Mouse (Mus musculus) lung, embryonic 16.5 days (tissue): ENCODE data around the gene Zfp467. TPM values are rescaled to one million over a fixed set of nuclear protein-coding genes. Genes with fewer than 3 reads are reported as not detected.

Source experiments
- ATAC-seq: fragments of 200-750 bp; cut with Nextera tagmentation; 2 replicates; pipeline ENCODE4 v1.8.0; 2017; ENCODE audit warnings: low read depth, mild to moderate bottlenecking, moderate library complexity
- H3K27ac ChIP-seq: fragments of 300-500 bp; sonication (generic); 2 replicates; pipeline ENCODE4 v1.5.1; 2014; ENCODE audit warnings: mild to moderate bottlenecking, control low read depth, low read length
- H3K27me3 ChIP-seq: fragments of 300-500 bp; sonication (generic); 2 replicates; pipeline ENCODE4 v1.6.1; 2014; ENCODE audit warnings: low read depth, low read length, mixed read lengths; ENCODE audit not compliant: control insufficient read depth, insufficient read depth
- H3K36me3 ChIP-seq: fragments of 300-500 bp; sonication (generic); 2 replicates; pipeline ENCODE4 v1.6.1; 2014; ENCODE audit warnings: low read length; ENCODE audit not compliant: control insufficient read depth, insufficient read depth
- H3K4me1 ChIP-seq: fragments of 300-500 bp; sonication (generic); replicated peaks from 2 replicates; pipeline ENCODE4 v1.6.1; 2014; ENCODE audit warnings: low read length, mixed read lengths; ENCODE audit not compliant: control insufficient read depth, insufficient read depth
- H3K4me2 ChIP-seq: fragments of 300-500 bp; sonication (generic); 2 replicates; pipeline ENCODE4 v1.6.1; 2014; ENCODE audit warnings: low read depth, low read length, control low read depth
- H3K4me3 ChIP-seq: fragments of 300-500 bp; sonication (generic); 2 replicates; pipeline ENCODE4 v1.5.1; 2014; ENCODE audit warnings: mild to moderate bottlenecking, low read length, control low read depth
- H3K9ac ChIP-seq: fragments of 300-500 bp; sonication (generic); 2 replicates; pipeline ENCODE4 v1.6.1; 2014; ENCODE audit warnings: low read length, control low read depth
- H3K9me3 ChIP-seq: fragments of 300-500 bp; sonication (generic); 2 replicates; pipeline ENCODE4 v1.6.1; 2016; ENCODE audit warnings: low read length; ENCODE audit not compliant: control insufficient read depth
- WGBS: fragments of 180-500 bp; shearing (Covaris S2); extraction: QIAGEN DNeasy Blood & Tissue Kit; methylation state at CpG from one replicate; pipeline ENCODE4 v1.1.7; 2014; 5-methylcytosine and 5-hydroxymethylcytosine counted together
- microRNA-seq: library from miRNA; unstranded; fragments of <30 nt; microRNA quantifications from one replicate; pipeline ENCODE4, GENCODE M21; 2016
- polyA plus RNA-seq: library from polyadenylated mRNA; unstranded; fragments of >200 nt; fragmentation: Nextera tagmentation; extraction: Ambion mirVana; gene quantifications from 2 replicates; pipeline ENCODE4 v1.2.1, GENCODE M21; 2015

Zfp467 gene
- polyA plus RNA-seq, 1 experiment from 2014 or later: 21.0 TPM

- H3K9me3 ChIP-seq: no peaks in the 10 kb centered on the region
- no peak overlapping the region for H3K9ac ChIP-seq
- 91% methylated on average over 5 of the region's 5 CpGs for WGBS
- no peak overlapping the region for H3K4me3 ChIP-seq
- no peak overlapping the region for H3K4me2 ChIP-seq
- no peak overlapping the region for H3K27ac ChIP-seq
- H3K27me3 ChIP-seq: no peaks in the 10 kb centered on the region
- peaks cover 13% of the 10 kb centered on the region for H3K4me1 ChIP-seq
- ATAC-seq: no peak
- H3K36me3 ChIP-seq: peaks cover 4% of the 10 kb centered on the region
Measured at GRCm38 (mm10) chr6:48399906-48400305, 45.7 kb downstream of the Zfp467 start.

- H3K4me3 ChIP-seq: no peak overlapping the region
- H3K4me2 ChIP-seq: no peak overlapping the region
- 64% methylated on average over 4 of the region's 4 CpGs for WGBS
- peaks cover 13% of the 10 kb centered on the region for H3K4me1 ChIP-seq
- H3K9me3 ChIP-seq: no peaks in the 10 kb centered on the region
- H3K9ac ChIP-seq: no peak overlapping the region
- no peak for ATAC-seq
- H3K36me3 ChIP-seq: no peaks in the 10 kb centered on the region
- H3K27me3 ChIP-seq: no peaks in the 10 kb centered on the region
- no peak overlapping the region for H3K27ac ChIP-seq
Measured at GRCm38 (mm10) chr6:48397336-48397735, 48.3 kb downstream of the Zfp467 start.

DNA sequence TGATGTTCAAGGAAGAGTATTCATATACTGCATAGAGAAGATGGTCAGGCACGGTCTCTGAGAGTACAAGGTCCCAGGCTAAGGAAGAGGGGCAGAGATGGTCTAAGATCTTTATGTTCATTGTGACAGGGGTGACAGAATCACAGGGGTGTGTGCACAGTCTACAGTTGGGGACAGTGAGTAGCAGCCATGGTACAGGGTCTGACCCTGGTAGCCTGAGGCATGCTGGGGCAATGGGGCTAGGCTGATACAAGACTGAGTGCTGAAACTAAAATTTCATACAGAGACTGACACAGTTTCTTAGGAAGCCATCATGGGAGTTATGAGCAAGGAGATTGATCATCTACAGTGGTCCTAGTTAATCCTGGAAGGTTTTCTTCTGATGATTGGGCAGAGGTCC is 48.9 kb downstream of the Zfp467 start:
- H3K4me3 ChIP-seq: peak overlapping the region; percentile 90
- no peak for ATAC-seq
- 93% methylated on average over 1 of the region's 1 CpGs for WGBS
- H3K9ac ChIP-seq: no peak overlapping the region; the same call in 1 of the 2 replicates
- H3K36me3 ChIP-seq: no peaks in the 10 kb centered on the region
- no peaks in the 10 kb centered on the region for H3K9me3 ChIP-seq
- no peak overlapping the region for H3K27ac ChIP-seq
- no peaks in the 10 kb centered on the region for H3K27me3 ChIP-seq
- peak overlapping the region; percentile 66 for H3K4me2 ChIP-seq
- H3K4me1 ChIP-seq: peaks cover 13% of the 10 kb centered on the region

GRCm38 (mm10) chr6:48396008-48396595 is 49.5 kb downstream of the Zfp467 start:
- peak overlapping the region; percentile 90 for H3K4me3 ChIP-seq
- ATAC-seq: no peak
- peak overlapping the region; percentile 66 for H3K4me2 ChIP-seq
- H3K9ac ChIP-seq: peak overlapping the region; percentile 95
- H3K27me3 ChIP-seq: no peaks in the 10 kb centered on the region
- 27% methylated on average over 15 of the region's 15 CpGs for WGBS
- H3K27ac ChIP-seq: peak overlapping the region; percentile 77
- H3K36me3 ChIP-seq: no peaks in the 10 kb centered on the region
- no peaks in the 10 kb centered on the region for H3K9me3 ChIP-seq
- peaks cover 13% of the 10 kb centered on the region for H3K4me1 ChIP-seq

DNA sequence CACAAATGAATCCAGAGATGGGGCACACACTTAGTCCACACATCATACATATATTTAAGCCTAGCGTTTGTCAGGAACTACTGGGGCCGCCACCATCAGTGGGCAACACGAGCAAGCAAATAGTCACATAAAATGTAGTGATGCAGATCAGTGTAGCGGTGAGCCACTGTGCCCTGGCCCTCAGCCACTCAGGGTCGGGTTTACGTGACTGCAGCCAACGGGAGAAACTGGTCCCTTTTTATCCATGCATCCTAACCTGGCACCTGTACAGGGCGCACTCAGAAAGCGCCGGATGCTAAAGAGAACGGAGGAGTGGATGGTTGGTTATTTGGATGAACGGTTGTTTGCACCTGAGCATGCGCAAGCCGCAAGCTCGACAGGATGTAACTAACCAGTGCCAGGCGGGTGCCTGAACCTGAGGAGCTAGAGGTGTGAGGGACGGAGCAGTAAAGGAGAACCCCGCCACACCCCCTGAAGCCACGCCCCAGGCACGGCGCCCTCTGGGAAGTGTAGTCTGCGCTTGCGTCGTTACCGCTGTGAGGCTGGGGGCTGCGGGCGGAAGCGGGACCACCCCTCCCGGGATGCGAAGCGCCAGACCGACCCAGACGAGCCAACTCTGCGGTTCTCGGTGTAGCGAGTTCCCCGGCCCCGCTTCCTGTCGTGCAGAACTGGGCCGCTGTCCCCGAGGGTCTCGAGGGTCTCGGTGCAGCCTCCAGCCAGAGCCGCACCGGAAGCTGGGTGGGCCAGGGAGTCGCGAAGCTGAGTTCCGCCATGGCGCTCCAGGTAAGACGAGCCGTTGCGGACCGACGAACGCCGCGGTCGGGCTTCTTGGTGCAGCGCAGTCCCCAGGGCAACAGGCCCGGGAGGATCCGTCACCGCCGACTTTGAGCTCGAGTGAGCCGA is 50.3 kb downstream of the Zfp467 start, which contains the start of gene Krba1:
Gene Krba1, plus strand, starts transcription at position 482 of the 903 bp plus-strand sequence.
- WGBS: 1% methylated on average over 65 of the region's 65 CpGs
- Histone ChIP-seq H3K4me1 (peaks cover 13% of the 10 kb centered on the region), H3K4me3 (peak within 1 kb of the TSS; percentile 90), H3K9ac (peak within 1 kb of the TSS; percentile 95), H3K27ac (peak within 1 kb of the TSS; percentile 77), H3K4me2 (peak within 1 kb of the TSS; percentile 66), H3K36me3 (no peaks in the 10 kb centered on the region), H3K27me3 (no peaks in the 10 kb centered on the region), H3K9me3 (no peaks in the 10 kb centered on the region)
- peak; percentile 97 for ATAC-seq

GRCm38 (mm10) chr6:48393811-48394210 is 51.8 kb downstream of the Zfp467 start:
- H3K4me2 ChIP-seq: no peak overlapping the region
- no peak overlapping the region for H3K27ac ChIP-seq
- H3K4me3 ChIP-seq: no peak overlapping the region
- no peak for ATAC-seq
- H3K9ac ChIP-seq: no peak overlapping the region
- H3K4me1 ChIP-seq: peaks cover 13% of the 10 kb centered on the region
- H3K9me3 ChIP-seq: no peaks in the 10 kb centered on the region
- H3K27me3 ChIP-seq: no peaks in the 10 kb centered on the region
- no peaks in the 10 kb centered on the region for H3K36me3 ChIP-seq

GRCm38 (mm10) chr6:48388221-48388620 is 57.4 kb downstream of the Zfp467 start:
- Histone ChIP-seq H3K4me2 (no peak overlapping the region), H3K4me3 (no peak overlapping the region), H3K36me3 (no peaks in the 10 kb centered on the region), H3K9ac (no peak overlapping the region), H3K9me3 (no peaks in the 10 kb centered on the region; the same call in 1 of the 2 replicates), H3K4me1 (no peaks in the 10 kb centered on the region), H3K27ac (no peak overlapping the region), H3K27me3 (no peaks in the 10 kb centered on the region)
- no peak for ATAC-seq
- WGBS: 27% methylated on average over 3 of the region's 3 CpGs

Small RNA genes within 50 kb of the gene (microRNA-seq; reads per million reads assigned to microRNA genes)
- not detected for gene Gm24325

Other genes with a start within 250 kb of the Zfp467 start
- 20.4 and 20.7 TPM in 2 replicates for gene Krba1, start 50.2 kb downstream of the Zfp467 start, polyA plus RNA-seq
- gene Sspo, start 2.4 kb upstream of the Zfp467 start, polyA plus RNA-seq: 0.14 and 0.36 TPM in 2 replicates
- gene Atp6v0e2, start 91.8 kb upstream of the Zfp467 start, polyA plus RNA-seq: 9.7 and 11.8 TPM in 2 replicates
- gene Lrrc61, start 109.0 kb upstream of the Zfp467 start, polyA plus RNA-seq: 5.8 and 8.8 TPM in 2 replicates
- gene Rarres2, start 127.0 kb upstream of the Zfp467 start, polyA plus RNA-seq: 101 and 114 TPM in 2 replicates
- gene Gm45021, start 143.8 kb upstream of the Zfp467 start, polyA plus RNA-seq: not detected in 2 replicates
- gene Repin1, start 148.1 kb upstream of the Zfp467 start, polyA plus RNA-seq: 30.5 and 32.3 TPM in 2 replicates
- gene Gm44965, start 148.1 kb upstream of the Zfp467 start, polyA plus RNA-seq: not detected in 2 replicates
- 6.2 and 7.4 TPM in 2 replicates for gene Zfp775, start 156.2 kb upstream of the Zfp467 start, polyA plus RNA-seq
- gene AI854703, start 180.9 kb upstream of the Zfp467 start, polyA plus RNA-seq: 0.41 and 0.57 TPM in 2 replicates
- 5.9 and 6.1 TPM in 2 replicates for gene Gimap8, start 201.4 kb upstream of the Zfp467 start, polyA plus RNA-seq
- 14.2 and 14.6 TPM in 2 replicates for gene Gimap9, start 230.3 kb upstream of the Zfp467 start, polyA plus RNA-seq
- 53.8 and 58.5 TPM in 2 replicates for gene Gimap4, start 238.7 kb upstream of the Zfp467 start, polyA plus RNA-seq